Mouse (Mus musculus): ENCODE data around the gene Fign.

Gene Fign

GRCm38 (mm10) chr2:64097937-64098617 lies at the start of gene Fign:
Gene Fign, minus strand, starts transcription at chr2:64098038.
- peak; percentile 89 to 91 for DNase-seq

GRCm38 (mm10) chr2:64133597-64133996 lies 35.8 kb upstream of the Fign start:
- peak; percentile 3 to 14 for DNase-seq

DNA sequence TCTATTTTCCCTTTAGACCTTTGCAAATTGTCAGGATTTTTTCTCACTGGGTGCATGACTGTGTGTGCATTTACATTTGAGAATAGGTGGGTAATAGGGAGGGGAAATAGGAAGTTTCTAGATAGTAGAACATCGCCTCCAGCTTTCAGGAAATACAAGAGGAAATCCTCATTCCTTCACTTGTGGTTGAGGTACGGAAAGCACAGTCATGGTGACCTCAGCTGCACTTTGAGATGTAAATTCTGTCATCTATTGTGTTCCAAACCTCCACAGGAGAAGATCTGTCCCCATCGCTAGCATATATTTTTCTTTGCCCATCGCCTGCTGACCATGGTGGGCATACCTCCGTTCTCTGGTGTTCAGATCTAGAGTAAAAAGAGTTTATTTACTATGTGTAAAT lies 22.7 kb upstream of the Fign start:
- DNase-seq: no peak

DNA sequence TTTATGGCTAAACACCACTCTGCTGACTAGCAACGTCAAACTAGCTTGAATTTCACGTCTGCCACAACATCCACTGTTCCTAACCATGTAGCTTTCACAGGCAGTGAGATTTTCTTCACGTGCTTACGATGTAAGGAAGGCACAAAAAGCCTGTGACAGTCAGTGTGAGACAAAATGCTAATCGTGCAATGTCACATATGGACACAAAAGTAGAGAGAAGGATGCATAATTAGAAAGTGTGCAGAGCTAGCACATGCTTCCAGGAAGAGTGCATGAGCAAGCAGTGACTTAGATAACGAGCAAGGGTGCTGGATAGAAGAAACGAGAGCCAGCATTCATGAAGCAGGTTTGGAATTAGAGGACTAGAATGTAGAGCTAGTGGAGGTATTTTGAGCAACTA lies 18.8 kb upstream of the Fign start:
- no peak for DNase-seq

DNA sequence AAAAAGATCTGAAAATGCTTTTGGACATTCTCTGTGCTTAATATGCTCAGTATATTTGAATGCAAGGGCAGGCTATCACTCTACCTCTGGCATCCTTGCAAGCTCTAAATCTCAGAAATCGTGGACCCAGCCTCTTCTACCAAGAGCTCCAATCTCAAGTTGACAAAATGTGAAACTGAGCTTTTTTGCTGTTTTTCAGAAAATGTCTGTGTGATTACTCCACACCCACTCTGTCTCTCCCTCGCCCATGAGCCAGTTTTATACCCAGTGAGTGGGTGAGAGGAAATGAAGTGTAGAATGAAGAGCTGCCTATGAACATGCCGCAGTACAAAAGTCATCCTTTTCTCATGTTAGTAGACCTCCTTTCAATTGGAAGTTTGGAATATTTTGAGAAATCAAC lies 13.3 kb upstream of the Fign start:
- DNase-seq: no peak

GRCm38 (mm10) chr2:64109860-64110259 lies 12.0 kb upstream of the Fign start:
- no peak for DNase-seq

- no peak for DNase-seq
Observed at GRCm38 (mm10) chr2:64108040-64108439, 10.2 kb upstream of the Fign start.

- DNase-seq: peak in 1 of 2 experiments; percentile 53
Observed at GRCm38 (mm10) chr2:64098618-64099320, 931 bp upstream of the Fign start.

- DNase-seq: no peak
Observed at GRCm38 (mm10) chr2:64096721-64097411, 972 bp downstream of the Fign start.

DNA sequence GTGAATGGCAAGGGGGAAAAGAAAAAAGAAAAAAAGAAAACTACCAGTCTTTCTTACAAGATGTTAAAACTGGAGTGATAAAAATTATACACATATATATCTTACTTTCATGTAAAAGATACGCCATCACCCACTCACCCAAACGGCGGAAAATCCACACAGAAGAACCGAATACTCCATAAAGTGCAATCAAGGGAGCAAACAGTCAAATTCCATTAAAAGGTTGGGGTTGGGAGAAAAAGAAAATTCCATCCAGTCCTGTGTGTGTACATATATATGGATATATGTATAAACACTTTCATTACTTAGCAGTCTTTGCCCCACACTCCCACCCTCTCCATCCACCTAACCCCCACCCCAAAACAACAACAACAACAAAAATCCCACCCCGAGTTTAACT lies 1.7 kb downstream of the Fign start:
- no peak for DNase-seq

DNA sequence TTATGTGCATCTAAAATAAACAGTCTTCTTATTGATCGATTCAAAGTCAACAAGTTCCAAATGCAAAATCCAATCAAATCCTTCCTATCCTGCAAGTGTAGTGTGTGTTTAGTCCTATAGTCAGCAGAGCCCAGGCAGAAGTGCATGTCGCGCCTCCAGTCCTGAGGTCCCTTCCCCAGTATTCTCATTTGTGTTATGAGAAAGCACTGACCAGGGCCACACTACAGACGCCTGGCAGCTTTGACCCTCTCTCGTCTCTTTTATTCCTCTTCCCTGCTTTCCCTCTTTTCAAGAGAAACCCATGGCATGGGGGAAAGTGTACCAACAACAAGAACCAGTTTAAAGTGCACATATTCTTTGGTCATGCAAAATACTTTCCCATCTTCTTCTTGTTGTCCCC lies 2.3 kb downstream of the Fign start:
- DNase-seq: no peak

DNA sequence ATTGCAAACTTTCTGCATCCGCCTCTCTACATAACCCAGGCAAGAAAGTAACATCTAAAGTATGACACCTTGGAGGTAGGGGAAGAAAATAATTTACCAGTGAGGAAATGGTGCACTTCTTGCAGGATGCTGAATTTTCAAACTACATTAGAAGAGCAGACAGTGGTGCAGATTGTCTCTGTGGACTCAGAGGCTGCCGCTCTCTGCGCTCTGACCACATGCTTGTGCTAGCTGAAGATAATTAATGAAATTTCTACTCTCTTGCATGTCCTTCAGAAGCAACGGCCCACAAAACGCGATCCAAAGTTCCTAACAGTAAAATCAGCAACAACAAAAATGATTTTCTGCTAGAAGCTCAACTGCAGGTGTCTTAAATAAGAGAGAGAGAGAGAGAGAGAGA lies 4.8 kb downstream of the Fign start:
- no peak for DNase-seq

- no peak for DNase-seq
Observed at GRCm38 (mm10) chr2:64083853-64084427, 13.9 kb downstream of the Fign start.

DNA sequence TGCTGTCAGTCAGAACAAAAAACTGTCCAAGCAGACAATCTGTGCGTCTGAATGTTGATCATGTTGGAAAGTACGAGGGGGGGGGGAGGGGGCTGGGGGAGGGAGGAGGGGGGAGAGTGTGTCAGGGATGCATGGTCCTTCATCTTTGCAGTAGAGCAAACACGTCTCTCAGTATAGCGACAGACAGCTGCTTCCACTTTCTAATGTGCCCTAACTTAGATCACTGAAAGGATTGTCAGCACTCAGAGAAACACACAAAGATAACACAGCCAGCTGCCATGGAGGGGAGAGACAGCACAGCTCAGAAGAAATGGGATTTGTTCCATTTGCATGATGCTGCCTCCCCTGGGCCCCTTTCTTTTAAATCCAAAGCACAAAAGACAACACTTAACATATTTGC lies 18.1 kb downstream of the Fign start:
- no peak for DNase-seq

GRCm38 (mm10) chr2:64078551-64078950 lies 19.3 kb downstream of the Fign start:
- DNase-seq: no peak

GRCm38 (mm10) chr2:64077846-64078245 lies 20.0 kb downstream of the Fign start:
- no peak for DNase-seq

DNA sequence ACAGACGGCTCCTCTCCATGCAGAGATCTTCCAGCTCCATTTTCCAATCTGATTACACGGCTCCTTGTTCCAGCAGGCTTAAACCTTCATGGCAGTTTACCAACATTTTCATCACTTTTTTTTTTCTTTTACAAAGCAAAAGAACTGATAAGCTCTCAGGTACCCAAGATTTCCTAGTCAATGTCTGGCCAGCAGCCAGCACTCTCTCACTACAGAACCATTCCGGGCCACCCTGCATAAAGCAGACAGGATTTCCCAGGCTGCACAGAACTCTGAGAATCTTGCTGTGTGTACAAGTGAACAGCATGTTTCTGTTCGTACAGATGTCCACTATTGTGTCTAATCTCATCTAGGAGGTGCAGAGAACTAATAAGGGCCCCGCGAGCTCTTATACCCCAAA lies 22.0 kb downstream of the Fign start:
- DNase-seq: peak in 1 of 2 experiments; percentile 40

DNA sequence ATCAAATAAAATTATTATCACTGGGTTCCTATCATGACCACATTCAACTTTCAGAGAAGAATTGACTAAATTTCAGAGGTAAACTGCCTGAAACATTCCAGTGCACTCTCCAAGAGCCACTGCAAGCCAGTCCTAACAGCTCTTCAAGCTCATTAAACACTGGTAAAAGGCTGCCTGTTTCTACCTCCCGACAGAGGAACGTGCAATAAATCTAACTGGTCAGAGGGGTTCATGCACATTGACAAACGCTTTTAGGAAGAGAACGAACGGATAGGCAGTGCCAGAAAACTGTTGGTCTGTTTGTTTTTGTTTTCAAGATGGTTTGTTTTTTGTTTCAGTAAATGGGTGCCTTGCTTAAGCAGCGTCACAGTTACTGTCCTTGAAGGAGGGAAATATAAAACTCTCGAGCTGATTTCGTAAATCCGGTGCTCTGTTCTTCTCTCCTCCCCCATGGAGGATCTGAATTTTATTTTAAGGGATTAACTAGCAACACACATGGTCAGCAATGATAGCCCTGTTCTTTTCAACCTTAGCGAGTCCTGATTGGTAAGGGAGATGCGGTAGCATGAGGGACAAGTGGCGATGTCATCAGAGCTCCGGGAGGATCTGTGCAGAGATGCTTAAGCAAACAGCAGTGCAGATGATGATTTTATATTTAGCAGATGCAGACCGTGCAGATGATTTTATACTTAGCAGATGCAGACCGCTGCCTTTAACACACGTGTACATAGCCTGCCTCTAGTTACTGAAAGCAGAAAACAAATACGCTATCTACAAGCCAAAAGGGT lies 23.0 kb downstream of the Fign start:
- DNase-seq: no peak

- DNase-seq: no peak
Observed at GRCm38 (mm10) chr2:64072158-64072557, 25.7 kb downstream of the Fign start.

GRCm38 (mm10) chr2:64069950-64070695 lies 27.7 kb downstream of the Fign start:
- DNase-seq: no peak

GRCm38 (mm10) chr2:64065511-64065910 lies 32.3 kb downstream of the Fign start:
- no peak for DNase-seq

DNA sequence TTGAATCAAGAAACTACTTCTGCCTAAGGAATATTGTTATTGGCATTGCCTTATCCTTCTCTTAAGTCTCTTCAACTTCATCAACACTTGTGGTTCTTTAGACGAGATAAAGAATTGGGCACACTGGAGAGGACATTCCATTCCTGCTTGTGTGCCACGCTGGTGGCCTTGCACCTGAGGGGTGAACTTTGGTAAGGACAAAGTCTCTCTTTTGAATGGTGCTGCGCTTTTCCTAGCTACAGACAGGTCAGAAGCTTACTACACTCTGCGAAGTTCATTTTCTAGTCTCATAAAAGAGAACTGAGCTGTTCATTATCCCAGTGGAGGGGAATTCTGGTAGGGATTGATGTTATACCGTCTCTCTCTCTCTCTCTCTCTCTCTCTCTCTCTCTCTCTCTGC lies 38.4 kb downstream of the Fign start:
- peak; percentile 55 to 71 for DNase-seq

Data from kidney, postnatal 36 days (tissue).